Mouse (Mus musculus) forebrain, postnatal 0 days (tissue): ENCODE data around the gene Wdr81. TPM values are rescaled to one million over a fixed set of nuclear protein-coding genes. Genes with fewer than 3 reads are reported as not detected.

Experiments
- ATAC-seq: fragments of 200-750 bp; cut with Nextera tagmentation; 2 replicates; pipeline ENCODE4 v1.8.0; 2017; ENCODE audit warnings: mild to moderate bottlenecking, moderate library complexity
- DNase-seq: peaks from one replicate; pipeline ENCODE4 v3.0.0-alpha.2; 2015
- H3K27ac ChIP-seq: fragments of 300-500 bp; sonication (generic); 2 replicates; pipeline ENCODE4 v1.5.1; 2014; ENCODE audit warnings: low read depth, mild to moderate bottlenecking, antibody characterized with exemption, low read length, moderate library complexity, mixed read lengths
- H3K27me3 ChIP-seq: fragments of 300-500 bp; sonication (generic); 2 replicates; pipeline ENCODE4 v1.6.1; 2014; ENCODE audit warnings: mild to moderate bottlenecking, low read length, mixed read lengths; ENCODE audit not compliant: insufficient read depth
- H3K36me3 ChIP-seq: fragments of 300-500 bp; sonication (generic); 2 replicates; pipeline ENCODE4 v1.6.1; 2014; ENCODE audit warnings: mild to moderate bottlenecking, moderate library complexity; ENCODE audit not compliant: insufficient read depth
- H3K4me1 ChIP-seq: fragments of 300-500 bp; sonication (generic); 2 replicates; pipeline ENCODE4 v1.6.1; 2014; ENCODE audit warnings: antibody characterized with exemption; ENCODE audit not compliant: insufficient read depth
- H3K4me2 ChIP-seq: fragments of 300-500 bp; sonication (generic); 2 replicates; pipeline ENCODE4 v1.6.1; 2014; ENCODE audit warnings: low read depth, mild to moderate bottlenecking, moderate library complexity
- H3K4me3 ChIP-seq: fragments of 300-500 bp; sonication (generic); 2 replicates; pipeline ENCODE4 v1.5.1; 2014; ENCODE audit warnings: low read depth, low read length, mixed read lengths
- H3K9ac ChIP-seq: fragments of 300-500 bp; sonication (generic); 2 replicates; pipeline ENCODE4 v1.6.1; 2014; ENCODE audit warnings: mild to moderate bottlenecking
- H3K9me3 ChIP-seq: fragments of 300-500 bp; sonication (generic); 2 replicates; pipeline ENCODE4 v1.6.1; 2016; ENCODE audit warnings: low read length
- CTCF ChIP-seq: sonication (generic); IDR thresholded peaks from 2 replicates; pipeline ENCODE4 v1.5.1; 2016; ENCODE audit warnings: antibody characterized with exemption, control low read depth, low read depth
- WGBS: fragments of 180-500 bp; shearing (Covaris S2); extraction: QIAGEN DNeasy Blood & Tissue Kit; methylation state at CpG from one replicate; pipeline ENCODE4 v1.1.7; 2014; 5-methylcytosine and 5-hydroxymethylcytosine counted together
- polyA plus RNA-seq: library from polyadenylated mRNA; unstranded; fragments of >200 nt; fragmentation: Nextera tagmentation; extraction: Ambion mirVana; gene quantifications from 2 replicates; pipeline ENCODE4 v1.2.1, GENCODE M21; 2015
- total RNA-seq: library from RNA; depleted of rRNA; stranded (reverse); fragments of >200 nt; gene quantifications from 2 replicates; pipeline ENCODE4 v1.2.3, GENCODE M21; 2014

Wdr81 gene
- total and polyA plus RNA-seq, 2 experiments from 2014 or later = 4.9 to 15.8 TPM

DNA sequence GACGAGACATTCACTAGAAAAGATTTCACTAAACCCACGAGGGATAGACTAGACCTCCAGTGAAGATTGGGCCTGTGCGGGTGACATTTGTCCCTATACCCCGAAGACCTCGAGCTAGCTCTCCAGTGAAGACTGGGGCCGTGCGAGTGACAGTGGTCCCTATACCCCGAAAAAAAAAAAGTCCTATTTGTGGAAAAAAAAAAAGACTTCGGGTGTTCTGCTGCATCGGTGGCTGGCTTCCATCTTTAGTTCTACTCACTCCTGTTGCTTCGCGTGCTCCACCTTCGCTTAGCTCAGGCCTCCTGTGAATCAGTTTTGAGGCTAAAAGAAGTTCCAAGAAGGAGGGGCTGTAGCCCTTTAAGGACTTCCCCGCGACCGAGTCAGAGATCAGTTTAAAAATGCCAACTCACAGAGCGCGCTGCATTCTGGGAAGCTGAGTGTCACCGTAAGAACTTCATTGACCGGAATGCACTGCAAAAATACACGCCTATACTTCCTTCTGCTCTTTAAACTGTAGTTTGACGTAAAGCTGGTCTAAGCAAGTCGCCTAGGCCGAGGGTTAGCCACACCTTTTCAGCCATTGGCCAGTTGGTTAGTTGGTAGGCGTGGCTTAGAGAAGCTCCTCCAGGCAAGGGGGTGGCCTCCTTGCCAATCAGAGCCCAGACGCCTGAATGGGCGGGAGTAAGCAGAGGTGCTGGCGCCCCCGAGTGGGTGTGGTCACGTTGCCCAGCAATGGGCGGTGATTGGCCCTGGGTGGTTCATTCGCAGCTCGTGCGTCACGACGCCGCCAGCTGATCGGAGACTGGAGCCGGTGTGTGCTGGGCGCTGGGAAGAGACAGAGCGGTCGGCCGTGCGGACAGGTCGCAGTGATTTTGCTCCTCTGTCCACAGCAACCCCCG is 6.6 kb upstream of the Wdr81 start, which contains the start of gene Tlcd2:
Gene Tlcd2 (plus strand): TSS at position 872 of the 899 bp plus-strand sequence.
- Histone ChIP-seq H3K4me3 (peak within 1 kb of the TSS; percentile 83), H3K36me3 (peaks cover 10% of the 10 kb centered on the region), H3K9me3 (no peaks in the 10 kb centered on the region), H3K9ac (peak within 1 kb of the TSS; percentile 71), H3K27me3 (no peaks in the 10 kb centered on the region), H3K4me2 (peak within 1 kb of the TSS; percentile 96), H3K4me1 (peaks cover 17% of the 10 kb centered on the region), H3K27ac (peak within 1 kb of the TSS; percentile 78)
- peak; percentile 29; the same call in 1 of the 2 replicates for TF ChIP-seq CTCF
- ATAC-seq (peak; percentile 96), DNase-seq (peak; percentile 100)
- under 1% methylated on average over 46 of the region's 46 CpGs for WGBS

DNA sequence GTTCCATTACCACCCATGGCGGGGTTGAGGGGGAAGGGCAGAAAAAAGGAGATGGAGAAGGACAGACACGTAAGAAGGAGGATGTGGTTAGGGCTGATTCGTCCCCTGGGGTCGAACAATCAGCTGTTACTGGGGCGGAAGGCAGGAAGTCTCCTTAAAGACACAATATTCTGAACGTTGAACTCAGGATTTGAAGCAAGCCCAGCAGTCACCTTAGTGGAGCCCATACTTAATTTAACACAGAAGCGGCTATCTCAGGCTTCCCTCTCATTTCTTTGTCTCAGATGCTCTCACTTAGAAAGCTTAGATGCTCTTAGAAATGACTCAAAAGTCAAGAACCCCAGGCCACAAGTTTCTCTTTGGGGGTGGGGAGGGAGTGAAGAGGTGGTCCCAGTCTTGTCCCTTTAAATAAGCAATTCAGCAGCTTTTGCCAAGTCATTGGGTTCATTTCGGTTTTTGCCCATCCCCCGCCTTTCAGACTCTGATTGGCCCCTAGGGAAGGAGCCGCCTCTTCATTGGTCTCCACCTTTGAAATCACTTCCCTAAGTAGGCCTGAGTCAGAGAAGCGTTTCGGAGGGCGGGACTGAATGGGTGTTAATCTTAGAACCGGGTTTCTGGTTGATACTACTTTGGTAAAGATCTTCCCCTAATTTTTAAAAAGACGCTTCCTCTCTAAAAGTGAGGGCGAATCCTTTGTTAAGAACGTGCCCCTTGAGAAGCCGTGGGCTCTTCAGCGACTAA is 5.8 kb upstream of the Wdr81 start:
- Histone ChIP-seq H3K27me3 (no peaks in the 10 kb centered on the region), H3K4me2 (peak overlapping the region; percentile 96), H3K36me3 (peaks cover 6% of the 10 kb centered on the region), H3K4me1 (peaks cover 17% of the 10 kb centered on the region), H3K27ac (peak overlapping the region; percentile 78), H3K4me3 (peak overlapping the region; percentile 83), H3K9ac (peak overlapping the region; percentile 45), H3K9me3 (no peaks in the 10 kb centered on the region)
- DNase-seq (peak; percentile 91), ATAC-seq (peak; percentile 52)
- no peak for TF ChIP-seq CTCF
- 2% methylated on average over 19 of the region's 19 CpGs for WGBS

DNA sequence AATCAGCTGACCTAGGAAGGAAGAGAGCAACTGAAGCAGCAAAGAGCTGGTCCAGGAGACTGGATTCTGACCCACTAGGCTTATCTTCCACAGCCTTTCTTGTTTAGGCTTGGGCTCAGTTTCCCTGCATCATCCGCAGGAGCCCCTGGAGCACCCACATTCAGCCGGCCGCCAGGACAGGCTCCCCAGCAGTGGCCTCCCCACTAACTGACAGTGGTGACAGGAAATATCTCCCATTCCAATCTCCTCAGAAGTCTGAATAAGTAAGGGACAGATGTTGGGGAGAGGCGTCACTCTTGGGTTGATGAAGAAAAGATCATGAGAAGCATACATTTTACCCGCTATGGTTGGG is 5.2 kb upstream of the Wdr81 start:
- TF ChIP-seq CTCF = no peak
- no peaks in the 10 kb centered on the region for H3K27me3 ChIP-seq
- 33% methylated on average over 5 of the region's 5 CpGs for WGBS
- ATAC-seq (no peak), DNase-seq (no peak)
- H3K9ac ChIP-seq = no peak overlapping the region
- H3K4me3 ChIP-seq = peak overlapping the region; percentile 83; the same call in 1 of the 2 replicates
- H3K36me3 ChIP-seq = peaks cover under 1% of the 10 kb centered on the region; the same call in 1 of the 2 replicates
- H3K4me2 ChIP-seq = peak overlapping the region; percentile 96
- no peaks in the 10 kb centered on the region for H3K9me3 ChIP-seq
- peak overlapping the region; percentile 78 for H3K27ac ChIP-seq
- H3K4me1 ChIP-seq = peaks cover 17% of the 10 kb centered on the region

DNA sequence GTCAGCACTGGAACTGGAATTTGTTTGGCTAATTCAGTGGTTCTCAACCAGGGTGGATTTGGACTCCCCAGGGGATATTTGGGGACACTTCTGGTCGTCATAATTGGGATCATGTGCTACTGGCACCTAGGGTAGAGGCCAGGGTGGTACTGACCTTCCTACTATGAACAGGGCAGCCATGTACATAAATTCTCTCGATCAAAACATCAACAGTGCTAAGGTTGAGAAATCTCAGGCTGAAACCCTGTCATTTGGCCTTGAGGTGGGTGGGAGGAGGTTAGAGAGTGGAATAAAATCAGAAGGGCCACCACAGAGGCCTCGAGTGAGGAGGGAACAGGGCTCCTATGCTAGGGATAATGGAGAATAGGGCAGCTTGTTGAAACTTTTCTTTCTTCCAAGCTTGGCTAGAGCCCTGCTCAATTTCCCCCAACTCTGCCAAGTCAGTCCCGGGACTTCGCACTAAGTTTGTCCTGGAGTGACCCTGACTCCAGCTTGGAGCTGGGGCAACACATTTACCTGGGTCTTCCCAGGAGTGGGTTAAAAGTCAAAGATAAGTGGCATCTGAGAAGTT is 4.7 kb upstream of the Wdr81 start:
- Histone ChIP-seq H3K4me1 (peaks cover 17% of the 10 kb centered on the region), H3K9me3 (no peaks in the 10 kb centered on the region), H3K36me3 (no peaks in the 10 kb centered on the region), H3K27ac (peak overlapping the region; percentile 78; the same call in 1 of the 2 replicates), H3K9ac (no peak overlapping the region), H3K27me3 (no peaks in the 10 kb centered on the region), H3K4me3 (no peak overlapping the region), H3K4me2 (no peak overlapping the region)
- ATAC-seq (no peak), DNase-seq (no peak)
- TF ChIP-seq CTCF = no peak
- WGBS = 78% methylated on average over 5 of the region's 5 CpGs

DNA sequence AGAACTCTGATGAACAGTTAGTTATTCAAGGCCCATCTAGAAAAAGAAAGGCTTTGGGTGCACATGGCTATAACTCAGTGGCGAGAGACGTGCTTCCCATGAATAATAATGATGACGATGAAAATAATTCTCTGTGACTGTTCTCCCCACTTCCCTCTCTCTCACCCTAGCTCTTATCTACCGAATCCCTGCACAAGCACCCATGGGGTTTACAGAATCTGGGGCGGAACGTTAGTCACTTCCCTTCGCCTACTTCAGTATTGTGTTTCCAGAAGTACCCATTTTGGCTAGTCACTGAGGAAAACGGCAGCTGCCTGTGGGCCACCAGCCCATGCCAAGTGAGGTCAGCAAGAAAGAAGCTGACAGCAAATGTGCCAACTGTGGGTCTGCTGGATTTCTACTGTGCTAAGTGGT is 4.1 kb upstream of the Wdr81 start:
- no peak overlapping the region for H3K9ac ChIP-seq
- no peak for DNase-seq
- no peak for ATAC-seq
- H3K27me3 ChIP-seq = no peaks in the 10 kb centered on the region
- H3K4me2 ChIP-seq = no peak overlapping the region
- TF ChIP-seq CTCF = no peak
- no peak overlapping the region for H3K4me3 ChIP-seq
- peaks cover 23% of the 10 kb centered on the region for H3K4me1 ChIP-seq
- no peaks in the 10 kb centered on the region for H3K36me3 ChIP-seq
- 80% methylated on average over 8 of the region's 8 CpGs for WGBS
- H3K27ac ChIP-seq = no peak overlapping the region
- H3K9me3 ChIP-seq = no peaks in the 10 kb centered on the region

DNA sequence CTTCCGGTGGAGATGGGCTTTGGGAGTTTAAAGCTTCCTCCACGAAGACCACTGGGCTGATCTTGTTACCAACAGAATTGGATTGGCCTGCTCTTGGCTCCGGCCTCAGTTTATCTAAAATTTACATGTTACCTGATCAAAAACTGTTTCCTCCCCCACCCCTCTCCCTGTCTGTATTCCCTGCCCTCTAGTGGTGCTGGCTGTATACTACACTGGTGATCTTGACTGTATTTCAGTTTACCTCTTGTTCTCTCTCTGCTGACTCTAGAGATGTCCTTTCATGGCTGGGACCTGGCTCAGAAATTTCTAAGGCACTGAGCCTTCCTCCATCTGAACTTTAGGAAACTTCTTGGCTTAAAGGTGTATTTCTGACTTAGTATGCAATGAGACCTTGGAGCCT is 3.7 kb upstream of the Wdr81 start:
- ATAC-seq = no peak

More for the DNA sequence above, 3.7 kb upstream of the Wdr81 start:
- Histone ChIP-seq H3K27ac (no peak overlapping the region), H3K4me2 (no peak overlapping the region), H3K4me1 (peaks cover 25% of the 10 kb centered on the region), H3K4me3 (no peak overlapping the region), H3K9me3 (no peaks in the 10 kb centered on the region), H3K27me3 (no peaks in the 10 kb centered on the region), H3K9ac (no peak overlapping the region), H3K36me3 (no peaks in the 10 kb centered on the region)
- TF ChIP-seq CTCF = peak; percentile 82
- 27% methylated on average over 3 of the region's 3 CpGs for WGBS
- DNase-seq = peak; percentile 57
